Mouse (Mus musculus): ENCODE data around the gene Lpar6.

Lpar6 gene

DNA sequence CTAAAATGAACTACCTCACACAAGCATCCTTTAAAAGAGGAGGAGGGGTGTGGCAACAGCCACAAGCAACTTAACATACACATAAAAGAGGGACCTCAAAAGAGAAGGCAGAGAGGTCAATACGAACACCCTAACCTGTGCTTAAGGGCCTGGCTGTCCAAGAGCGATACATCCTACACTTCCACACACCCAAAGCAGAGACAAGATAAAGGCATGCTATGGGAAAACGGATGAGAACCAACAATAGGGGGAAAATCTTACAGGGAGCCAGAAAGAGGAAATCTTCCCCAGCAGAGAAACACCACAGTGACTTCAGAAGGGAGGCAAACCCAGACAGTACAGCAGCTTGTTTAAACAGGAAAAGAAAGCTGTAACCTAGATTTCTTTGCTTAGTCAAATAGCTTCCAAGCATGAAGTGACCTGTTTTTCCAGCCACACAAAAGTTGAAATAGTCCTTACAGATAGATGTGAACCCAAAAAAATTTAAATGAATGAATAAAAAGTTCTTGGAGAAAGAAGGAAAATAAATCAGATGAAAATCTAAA is 17.8 kb downstream of the Lpar6 start:
- DNase-seq (ENCODE audit: low spot score) = no peak

DNA sequence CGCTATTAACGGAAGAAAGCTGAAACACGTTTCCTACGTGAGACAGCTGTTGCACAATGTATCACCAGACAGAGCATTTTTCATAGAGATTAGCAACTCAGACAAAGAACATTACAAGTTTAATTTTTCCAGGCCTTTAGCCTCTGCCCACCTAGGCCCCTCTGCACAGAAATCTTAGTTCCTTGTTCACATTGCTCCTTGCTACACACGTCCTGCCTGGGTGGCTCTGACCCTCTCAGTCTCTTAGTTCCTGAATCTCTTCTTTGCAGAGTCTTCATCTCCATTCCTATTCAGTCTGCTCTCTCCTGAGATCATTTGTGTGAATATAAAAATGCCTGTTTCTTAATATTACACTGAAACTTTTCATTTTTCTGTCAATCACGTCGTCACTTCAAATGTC is 19.7 kb downstream of the Lpar6 start:
- no peak for DNase-seq (ENCODE audit: low spot score)

DNA sequence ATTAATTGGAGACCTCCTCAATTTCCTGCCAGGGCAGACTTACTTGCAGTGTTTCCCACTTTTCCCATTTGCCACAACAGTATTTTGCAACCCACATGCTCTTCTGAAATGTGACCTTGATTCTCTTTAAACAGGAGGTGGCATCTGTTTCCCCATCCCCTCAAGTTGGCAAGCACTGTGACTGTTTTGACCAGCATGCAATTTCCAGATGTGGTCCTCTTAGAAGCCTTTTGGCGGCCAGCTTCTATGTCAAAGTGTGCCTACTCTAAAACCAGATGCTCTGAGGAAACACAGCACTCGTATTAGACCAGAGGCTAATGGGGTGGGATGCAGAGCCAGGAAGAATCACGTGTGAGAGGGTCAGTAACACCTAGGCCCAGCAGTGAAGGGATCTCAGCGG is 20.5 kb downstream of the Lpar6 start:
- DNase-seq (ENCODE audit: low spot score) = no peak

DNA sequence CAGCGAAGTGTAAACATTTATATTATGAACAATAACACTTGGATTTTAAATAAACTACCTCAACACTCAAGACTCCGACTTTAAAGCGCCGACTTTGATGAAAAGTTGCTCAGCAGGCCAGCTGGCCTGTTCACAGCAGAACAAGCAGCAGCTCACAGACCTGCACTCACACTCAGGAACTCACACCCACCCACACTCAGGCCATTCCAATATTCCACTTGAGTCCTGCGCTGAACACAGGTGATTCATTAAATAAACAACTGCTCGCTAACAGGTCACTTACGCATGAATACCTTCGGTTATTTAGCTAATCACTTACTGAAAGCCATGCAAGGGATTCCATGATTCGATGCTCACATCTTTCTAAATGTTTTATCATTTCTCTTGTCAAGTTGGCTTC is 24.5 kb downstream of the Lpar6 start:
- DNase-seq (ENCODE audit: low spot score) = no peak

DNA sequence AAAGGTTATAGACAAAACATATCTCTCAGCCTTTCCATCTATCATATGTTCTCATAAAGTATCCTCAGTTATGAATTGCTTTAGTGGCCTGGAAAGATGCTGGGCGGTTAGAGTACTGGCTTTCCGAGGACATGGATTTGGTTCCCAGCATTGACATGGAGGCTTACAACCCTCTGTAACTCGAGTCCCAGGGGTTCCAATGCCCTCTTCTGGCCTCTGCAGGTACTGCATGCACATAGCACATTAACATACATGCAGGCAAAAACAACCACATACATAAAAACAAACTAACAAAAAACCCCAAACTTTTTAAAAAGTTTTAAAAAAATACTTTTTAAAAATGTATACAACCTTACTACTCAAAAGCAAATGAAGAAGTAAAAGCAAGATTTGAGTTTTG is 28.5 kb downstream of the Lpar6 start:
- no peak for DNase-seq (ENCODE audit: low spot score)

DNA sequence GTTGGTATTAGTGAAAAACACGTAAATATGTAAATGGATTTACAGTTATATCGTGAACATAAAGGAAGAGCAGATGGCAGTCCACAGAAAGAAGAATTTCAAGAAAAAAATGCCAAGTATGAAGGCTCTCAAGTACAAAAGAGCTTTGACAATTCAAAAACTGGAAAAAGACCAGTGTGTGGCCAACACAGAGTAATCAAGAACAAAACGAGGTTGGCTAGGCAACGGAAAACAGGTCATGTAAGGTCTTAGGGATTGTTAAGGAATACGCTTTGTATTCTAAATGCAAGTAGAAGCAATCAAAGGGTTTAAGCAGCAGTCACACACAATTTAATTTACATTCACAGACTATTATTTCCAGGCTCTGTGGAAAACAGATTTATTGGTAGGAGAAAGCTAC is 34.1 kb downstream of the Lpar6 start:
- no peak for DNase-seq (ENCODE audit: low spot score)

DNA sequence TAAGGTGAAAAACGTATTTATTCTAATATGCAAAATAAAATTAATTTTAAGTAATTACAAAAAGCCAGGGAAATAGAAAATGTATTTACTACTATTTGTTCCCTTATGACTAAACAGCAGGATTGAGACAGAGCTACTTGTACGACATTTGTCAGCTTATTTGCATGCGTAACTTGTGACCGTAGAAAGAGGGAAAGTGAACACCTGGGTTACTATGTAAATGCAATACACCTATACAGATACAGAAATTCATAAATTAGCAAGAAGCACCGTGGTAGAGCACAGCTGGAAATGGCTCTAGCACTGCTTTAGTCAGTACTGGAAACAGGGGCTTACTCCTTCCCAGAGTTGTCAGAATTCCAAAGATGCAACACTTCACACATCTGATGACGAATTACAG is 41.4 kb downstream of the Lpar6 start:
- no peak for DNase-seq (ENCODE audit: low spot score)

DNA sequence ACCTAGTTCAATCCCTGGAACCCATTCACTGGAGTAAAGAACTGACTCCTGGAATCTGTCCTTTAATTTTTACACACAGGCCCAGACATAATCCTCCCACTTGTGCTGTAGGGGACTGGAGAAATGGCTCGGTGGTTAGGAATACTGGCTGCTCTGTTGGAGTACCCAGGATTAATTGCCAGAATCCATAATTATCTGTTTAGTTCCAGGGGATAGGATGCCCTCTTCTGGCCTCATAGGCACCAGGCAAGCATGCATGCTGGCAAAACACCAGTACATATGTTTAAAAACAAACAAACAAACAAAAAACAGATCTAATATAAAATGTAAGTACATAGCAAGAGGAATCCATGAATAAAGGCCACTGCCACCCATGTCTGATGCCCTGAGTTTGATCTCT is 43.3 kb downstream of the Lpar6 start:
- no peak for DNase-seq (ENCODE audit: low spot score)

DNA sequence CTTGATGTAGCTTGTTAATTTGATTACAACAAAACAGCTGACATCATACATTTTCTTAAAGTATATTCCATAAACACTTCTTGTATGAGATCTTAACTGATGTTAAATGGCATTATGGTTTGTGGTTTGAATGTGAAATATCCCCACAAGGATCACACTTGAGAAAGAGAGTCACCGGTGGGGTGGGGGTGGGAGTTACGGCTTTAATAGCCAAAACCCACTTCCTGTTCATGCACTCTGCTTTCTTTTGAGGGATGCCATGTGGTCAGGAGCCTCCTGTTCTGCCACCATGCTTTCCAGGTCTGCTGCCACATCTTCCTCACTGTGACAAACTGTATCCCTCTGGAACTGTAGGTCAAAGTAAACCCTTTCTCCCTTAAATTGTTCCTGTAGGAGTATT is 52.2 kb downstream of the Lpar6 start:
- DNase-seq (ENCODE audit: low spot score) = no peak

DNA sequence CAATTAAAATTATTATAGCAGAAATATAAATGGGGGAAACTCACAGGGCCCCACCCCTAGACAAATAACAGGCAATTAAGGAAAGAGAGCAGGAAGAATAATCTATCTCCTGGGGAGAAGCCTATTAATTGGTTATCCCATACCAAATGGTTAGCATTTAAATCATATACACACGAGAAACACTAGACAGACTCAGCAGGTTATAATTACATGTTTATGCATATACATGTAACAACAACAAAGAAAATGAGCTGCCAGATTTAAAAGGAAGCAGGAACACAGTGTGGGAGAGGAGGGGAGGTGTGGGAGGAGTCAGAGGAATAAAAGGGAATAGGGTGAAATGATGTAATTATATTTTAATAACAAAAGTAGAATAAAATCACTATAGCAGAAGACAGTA is 54.7 kb downstream of the Lpar6 start:
- DNase-seq (ENCODE audit: low spot score) = no peak
